Mouse (Mus musculus) hindbrain, embryonic 14.5 days (tissue): ENCODE results near the gene Cdk13. TPM values are rescaled to one million over a fixed set of nuclear protein-coding genes. Genes with fewer than 3 reads are reported as not detected.

Experiments
- ATAC-seq: fragments of 200-750 bp; cut with Nextera tagmentation; 2 replicates; pipeline ENCODE4 v1.8.0; 2017; ENCODE audit warnings: moderate number of reproducible peaks, mild to moderate bottlenecking, moderate TSS enrichment, moderate library complexity; ENCODE audit not compliant: low FRiP score
- DNase-seq: peaks from one replicate; pipeline ENCODE4 v3.0.0-alpha.2; 2015; ENCODE audit warnings: low spot score
- H3K27ac ChIP-seq: fragments of 300-500 bp; sonication (generic); 2 replicates; pipeline ENCODE4 v1.5.1; 2014; ENCODE audit warnings: mild to moderate bottlenecking, moderate library complexity
- H3K27me3 ChIP-seq: fragments of 300-500 bp; sonication (generic); 2 replicates; pipeline ENCODE4 v1.6.1; 2014; ENCODE audit warnings: mild to moderate bottlenecking, low read length, mixed read lengths; ENCODE audit not compliant: control insufficient read depth, insufficient read depth
- H3K36me3 ChIP-seq: fragments of 300-500 bp; sonication (generic); replicated peaks from 2 replicates; pipeline ENCODE4 v1.6.1; 2014; ENCODE audit not compliant: control insufficient read depth, insufficient read depth
- H3K4me1 ChIP-seq: fragments of 300-500 bp; sonication (generic); replicated peaks from 2 replicates; pipeline ENCODE4 v1.6.1; 2014; ENCODE audit warnings: antibody characterized with exemption, low read length, mixed read lengths; ENCODE audit not compliant: control insufficient read depth, insufficient read depth
- H3K4me2 ChIP-seq: fragments of 300-500 bp; sonication (generic); replicated peaks from 2 replicates; pipeline ENCODE4 v1.6.1; 2014; ENCODE audit warnings: mild to moderate bottlenecking, moderate library complexity
- H3K4me3 ChIP-seq: fragments of 300-500 bp; sonication (generic); replicated peaks from 2 replicates; pipeline ENCODE4 v1.5.1; 2014; ENCODE audit warnings: mild to moderate bottlenecking, low read length
- H3K9ac ChIP-seq: fragments of 300-500 bp; sonication (generic); 2 replicates; pipeline ENCODE4 v1.6.1; 2014
- H3K9me3 ChIP-seq: fragments of 300-500 bp; sonication (generic); 2 replicates; pipeline ENCODE4 v1.6.1; 2016; ENCODE audit warnings: low read length; ENCODE audit not compliant: control insufficient read depth
- WGBS: fragments of 180-500 bp; shearing (Covaris S2); extraction: QIAGEN DNeasy Blood & Tissue Kit; methylation state at CpG from one replicate; pipeline ENCODE4 v1.1.7; 2014; 5-methylcytosine and 5-hydroxymethylcytosine counted together
- polyA plus RNA-seq: library from polyadenylated mRNA; unstranded; fragments of >200 nt; fragmentation: Nextera tagmentation; extraction: Ambion mirVana; gene quantifications from 2 replicates; pipeline ENCODE4 v1.2.1, GENCODE M21; 2014

The Cdk13 gene
- polyA plus RNA-seq, 1 experiment from 2014 or later: 20.3 TPM

DNA sequence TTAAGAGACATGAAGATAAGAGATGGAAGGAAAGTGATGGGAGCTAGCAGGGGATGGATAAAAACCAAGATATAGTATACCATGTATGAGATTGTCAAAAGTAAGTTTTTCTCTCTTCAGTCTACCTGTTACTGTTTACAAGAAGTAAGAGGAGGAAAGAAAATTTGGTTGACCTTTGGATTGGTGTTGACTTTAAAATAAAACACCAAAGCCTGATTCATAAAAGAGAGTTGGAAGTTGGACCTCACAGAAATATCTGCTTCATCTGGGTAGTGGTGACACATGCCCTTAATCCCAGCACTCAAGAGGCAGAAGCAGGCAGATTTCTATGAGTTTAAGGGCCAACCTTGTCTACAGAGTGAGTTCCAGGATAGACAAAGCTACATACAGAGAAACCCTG lies 102.6 kb downstream of the Cdk13 start:
- Histone ChIP-seq H3K27ac (no peak overlapping the region), H3K9ac (no peak overlapping the region), H3K36me3 (no peaks in the 10 kb centered on the region), H3K27me3 (no peaks in the 10 kb centered on the region), H3K4me2 (no peak overlapping the region), H3K9me3 (no peaks in the 10 kb centered on the region), H3K4me3 (no peak overlapping the region), H3K4me1 (no peaks in the 10 kb centered on the region; the same call in 1 of the 2 replicates)
- DNase-seq (no peak), ATAC-seq (no peak)

DNA sequence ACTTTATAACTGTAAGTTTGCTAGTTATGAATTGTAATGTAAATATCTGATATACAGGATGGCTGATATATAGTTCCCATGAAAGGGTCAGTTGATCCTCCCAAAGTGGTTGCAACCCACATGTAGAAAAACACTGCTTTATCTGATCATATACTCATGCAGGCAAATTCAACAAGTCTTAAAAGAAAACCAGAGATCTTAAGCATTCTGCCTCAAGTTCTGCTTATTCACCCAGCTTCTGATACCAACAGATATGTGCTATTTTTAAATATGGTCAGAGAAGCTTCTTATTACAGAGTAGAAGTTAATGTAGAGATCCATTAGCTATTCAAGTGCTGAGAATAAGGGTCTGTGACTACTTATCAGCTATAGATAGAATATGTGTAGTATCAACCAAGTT lies 103.6 kb downstream of the Cdk13 start:
- no peak for ATAC-seq
- no peaks in the 10 kb centered on the region for H3K27me3 ChIP-seq
- H3K27ac ChIP-seq: no peak overlapping the region
- H3K9ac ChIP-seq: no peak overlapping the region
- H3K9me3 ChIP-seq: no peaks in the 10 kb centered on the region
- peaks cover under 1% of the 10 kb centered on the region; the same call in 1 of the 2 replicates for H3K4me1 ChIP-seq
- H3K4me3 ChIP-seq: no peak overlapping the region
- no peak for DNase-seq
- H3K4me2 ChIP-seq: no peak overlapping the region
- H3K36me3 ChIP-seq: no peaks in the 10 kb centered on the region

DNA sequence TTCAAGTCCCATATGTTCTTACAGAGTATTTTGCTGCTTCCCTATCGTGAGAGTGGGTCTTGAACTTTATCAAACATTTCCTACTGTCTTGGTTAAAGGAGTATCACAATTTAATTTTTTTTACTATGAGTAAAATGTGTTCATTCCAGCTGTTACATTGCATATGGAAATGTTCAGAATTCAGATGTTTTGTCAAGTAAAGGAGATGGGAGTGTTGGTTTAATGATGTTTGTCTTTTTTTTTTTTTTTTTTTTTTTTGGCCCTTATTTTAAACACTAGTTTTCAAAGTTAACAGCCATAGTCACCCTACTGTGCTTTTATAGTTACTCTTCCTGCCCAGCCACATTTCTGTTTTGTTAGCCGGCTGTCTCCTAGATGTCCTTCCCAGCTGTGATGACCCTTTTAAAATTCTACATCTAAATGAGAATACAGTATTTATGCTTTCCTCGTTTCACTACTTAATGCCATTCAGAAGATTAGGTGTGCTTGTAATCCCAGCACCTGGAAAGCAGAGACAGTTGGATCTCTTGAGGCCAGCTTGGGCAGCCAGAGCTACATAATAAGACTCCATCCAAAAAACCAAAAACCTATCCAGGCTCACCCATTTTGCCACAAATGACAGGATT lies 104.7 kb downstream of the Cdk13 start:
- Histone ChIP-seq H3K9me3 (no peaks in the 10 kb centered on the region), H3K36me3 (no peaks in the 10 kb centered on the region), H3K4me3 (no peak overlapping the region), H3K27me3 (no peaks in the 10 kb centered on the region), H3K27ac (no peak overlapping the region), H3K4me2 (no peak overlapping the region), H3K9ac (no peak overlapping the region), H3K4me1 (peaks cover 5% of the 10 kb centered on the region; the same call in 1 of the 2 replicates)
- 90% methylated on average over 3 of the region's 3 CpGs for WGBS
- ATAC-seq (no peak), DNase-seq (no peak)

DNA sequence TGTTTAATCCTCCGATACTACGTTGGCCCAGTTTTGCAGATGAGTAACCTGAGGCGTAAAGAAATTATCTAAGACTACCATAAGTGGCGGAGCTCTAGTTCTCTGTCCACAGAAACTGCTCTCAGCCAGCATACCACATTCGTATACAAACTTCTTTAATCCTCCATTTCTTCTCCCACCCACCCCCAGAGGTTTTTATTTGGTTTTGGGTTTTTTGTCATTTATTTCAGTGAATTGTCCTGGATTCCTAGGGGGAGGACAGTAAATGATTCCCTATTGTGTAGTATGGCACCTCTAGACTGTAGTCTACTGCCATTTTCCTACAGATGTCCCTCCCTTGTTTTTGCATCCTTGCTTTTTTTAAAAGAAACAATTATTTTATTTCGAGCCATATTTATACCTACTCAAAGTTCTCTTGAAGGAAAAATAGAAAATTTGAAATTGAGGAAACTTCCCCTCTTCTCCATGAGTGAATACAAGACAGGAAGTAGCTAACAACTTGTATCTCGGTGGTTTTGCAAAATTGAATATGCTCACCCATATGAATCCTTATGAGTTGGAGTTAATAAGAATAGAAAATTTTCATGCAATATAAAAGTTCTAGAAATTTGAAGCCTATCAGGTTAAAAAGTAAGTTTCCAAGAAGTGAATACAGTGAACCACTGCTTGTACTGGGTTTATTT lies 108.9 kb downstream of the Cdk13 start:
- whole genome bisulfite sequencing: 17% methylated on average over 7 of the region's 7 CpGs
- ATAC-seq: no peak
- H3K27me3 ChIP-seq: no peaks in the 10 kb centered on the region

DNA sequence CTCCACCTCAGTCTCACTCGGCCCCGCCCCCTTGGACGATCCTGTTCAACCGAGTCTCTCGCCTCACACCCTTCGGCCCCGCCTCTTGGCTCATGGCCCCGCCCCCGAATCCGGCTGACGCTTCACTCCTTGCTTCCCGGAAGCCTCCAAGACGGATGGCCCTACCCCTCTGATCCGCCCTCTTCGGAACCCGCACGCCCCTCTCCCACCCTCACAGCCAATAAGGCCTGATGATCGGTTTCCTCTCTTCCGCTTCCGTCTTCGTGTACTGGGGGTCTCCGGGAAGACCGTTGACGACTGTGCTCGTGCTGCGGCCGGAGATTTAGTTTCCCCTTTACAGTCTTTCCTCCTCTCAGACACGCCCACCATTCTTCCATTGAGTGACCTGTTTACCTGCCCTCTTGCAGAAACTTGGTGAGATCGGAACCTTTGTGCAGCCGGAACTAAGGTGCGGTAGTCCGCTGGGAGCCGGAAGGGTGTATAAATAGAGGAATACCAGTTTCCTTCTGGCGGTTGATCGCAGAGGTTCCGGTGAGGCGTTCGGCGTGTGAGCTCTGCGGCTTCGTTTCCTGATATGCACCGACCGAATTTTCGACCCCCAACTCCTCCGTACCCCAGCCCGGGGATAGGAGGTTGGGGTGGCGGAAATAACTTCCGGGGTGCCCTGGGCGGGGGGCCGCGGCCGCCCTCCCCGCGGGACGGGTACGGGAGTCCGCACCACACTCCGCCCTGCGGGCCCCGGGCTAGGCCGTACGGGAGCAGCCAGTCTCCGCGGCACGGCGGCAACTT lies 109.8 kb downstream of the Cdk13 start, which contains the start of the genes Mplkip and Sugct:
Mplkip (plus strand) TSS at position 282 of the 789 bp plus-strand sequence.
Sugct (minus strand) TSS at position 643 of the 789 bp plus-strand sequence.
- Histone ChIP-seq H3K4me1 (peaks cover 5% of the 10 kb centered on the region; the same call in 1 of the 2 replicates), H3K27ac (peak within 1 kb of the TSS; percentile 88), H3K4me2 (peak within 1 kb of the TSS; percentile 67), H3K27me3 (no peaks in the 10 kb centered on the region), H3K9ac (peak within 1 kb of the TSS; percentile 87), H3K4me3 (peak within 1 kb of the TSS; percentile 72), H3K36me3 (no peaks in the 10 kb centered on the region), H3K9me3 (no peaks in the 10 kb centered on the region)
- WGBS: 1% methylated on average over 66 of the region's 66 CpGs
- DNase-seq (peak; percentile 99), ATAC-seq (peak; percentile 99)

More for the DNA sequence above, 108.9 kb downstream of the Cdk13 start:
- no peak for DNase-seq
- H3K9ac ChIP-seq: peak overlapping the region; percentile 87
- H3K36me3 ChIP-seq: no peaks in the 10 kb centered on the region
- peak overlapping the region; percentile 88 for H3K27ac ChIP-seq
- peaks cover 5% of the 10 kb centered on the region; the same call in 1 of the 2 replicates for H3K4me1 ChIP-seq
- H3K4me2 ChIP-seq: peak overlapping the region; percentile 61
- H3K9me3 ChIP-seq: no peaks in the 10 kb centered on the region
- H3K4me3 ChIP-seq: peak overlapping the region; percentile 72

DNA sequence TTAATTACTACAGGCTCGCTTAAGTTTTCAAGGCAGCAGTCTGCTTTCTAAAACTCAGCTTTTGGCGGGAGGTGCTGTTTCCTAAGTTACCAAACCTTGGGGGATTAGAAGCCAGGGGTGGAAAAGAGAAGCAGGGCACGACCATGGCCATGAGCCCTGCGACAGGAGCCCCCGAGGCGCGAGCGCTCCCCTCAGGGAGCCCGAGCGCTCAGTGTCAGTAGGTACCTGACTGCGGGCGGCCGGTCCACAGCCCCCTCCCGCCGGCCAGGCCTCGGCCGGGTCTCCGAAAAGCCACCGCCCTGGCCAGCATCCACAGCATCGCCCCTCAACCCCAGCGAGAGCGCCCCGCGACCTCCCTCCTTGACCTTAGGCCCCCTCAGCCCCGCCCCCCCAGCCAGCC lies 110.5 kb downstream of the Cdk13 start:
- no peaks in the 10 kb centered on the region for H3K36me3 ChIP-seq

DNA sequence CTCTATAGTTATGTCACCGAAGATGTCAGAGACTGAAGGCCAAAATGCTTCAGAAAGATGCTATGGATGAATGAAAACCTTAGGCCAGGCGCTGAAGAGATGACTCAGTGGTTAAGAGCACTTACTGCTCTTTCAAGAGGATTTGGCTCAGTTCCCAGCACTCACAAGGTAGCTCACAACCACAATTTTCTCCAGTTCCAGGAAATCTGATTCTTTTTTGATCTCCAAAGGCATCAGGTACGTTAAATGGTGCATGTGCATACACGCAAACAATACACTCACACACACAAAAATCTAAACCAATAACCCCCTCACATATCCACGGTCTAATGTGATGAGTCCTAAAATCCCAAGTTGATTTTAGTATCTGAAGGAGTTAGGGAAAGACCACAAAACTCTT lies 111.1 kb downstream of the Cdk13 start:
- Histone ChIP-seq H3K4me3 (peak overlapping the region; percentile 72), H3K9ac (no peak overlapping the region), H3K4me2 (peak overlapping the region; percentile 67), H3K9me3 (no peaks in the 10 kb centered on the region), H3K4me1 (peaks cover 5% of the 10 kb centered on the region; the same call in 1 of the 2 replicates), H3K27me3 (no peaks in the 10 kb centered on the region), H3K36me3 (no peaks in the 10 kb centered on the region), H3K27ac (no peak overlapping the region)
- DNase-seq (no peak), ATAC-seq (no peak)
- WGBS: 74% methylated on average over 5 of the region's 5 CpGs

More for the DNA sequence above, 110.5 kb downstream of the Cdk13 start:
- WGBS: 2% methylated on average over 23 of the region's 25 CpGs
- Histone ChIP-seq H3K4me3 (peak overlapping the region; percentile 72), H3K4me1 (peaks cover 5% of the 10 kb centered on the region; the same call in 1 of the 2 replicates), H3K27me3 (no peaks in the 10 kb centered on the region), H3K9ac (peak overlapping the region; percentile 73), H3K4me2 (peak overlapping the region; percentile 67), H3K27ac (peak overlapping the region; percentile 88), H3K9me3 (no peaks in the 10 kb centered on the region)
- peak; percentile 80 for ATAC-seq
- peak; percentile 40 for DNase-seq

DNA sequence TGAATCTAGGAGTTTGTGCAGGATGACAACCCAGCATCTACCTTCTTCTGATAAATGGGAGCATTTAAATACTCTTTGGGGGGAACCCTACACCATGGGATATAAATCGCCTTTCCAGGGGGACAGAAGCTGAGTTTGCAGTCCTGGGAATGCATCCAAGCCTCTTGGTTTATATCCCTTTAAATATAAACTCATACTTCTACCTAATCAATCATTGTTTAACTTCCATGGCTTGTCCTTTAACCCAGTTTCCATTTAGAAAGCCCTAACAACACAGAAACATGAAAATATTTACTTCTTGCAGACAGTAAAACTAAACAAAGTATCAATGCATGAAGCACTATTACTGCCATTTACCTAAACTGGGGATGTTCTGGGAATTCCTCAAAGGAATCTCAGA lies 113.5 kb downstream of the Cdk13 start:
- DNase-seq: no peak
- WGBS: 79% methylated on average over 1 of the region's 1 CpGs
- no peaks in the 10 kb centered on the region for H3K9me3 ChIP-seq
- H3K27ac ChIP-seq: no peak overlapping the region
- H3K9ac ChIP-seq: no peak overlapping the region
- peaks cover 5% of the 10 kb centered on the region; the same call in 1 of the 2 replicates for H3K4me1 ChIP-seq
- no peak overlapping the region for H3K4me3 ChIP-seq
- ATAC-seq: no peak
- no peak overlapping the region for H3K4me2 ChIP-seq
- H3K36me3 ChIP-seq: no peaks in the 10 kb centered on the region
- no peaks in the 10 kb centered on the region for H3K27me3 ChIP-seq

DNA sequence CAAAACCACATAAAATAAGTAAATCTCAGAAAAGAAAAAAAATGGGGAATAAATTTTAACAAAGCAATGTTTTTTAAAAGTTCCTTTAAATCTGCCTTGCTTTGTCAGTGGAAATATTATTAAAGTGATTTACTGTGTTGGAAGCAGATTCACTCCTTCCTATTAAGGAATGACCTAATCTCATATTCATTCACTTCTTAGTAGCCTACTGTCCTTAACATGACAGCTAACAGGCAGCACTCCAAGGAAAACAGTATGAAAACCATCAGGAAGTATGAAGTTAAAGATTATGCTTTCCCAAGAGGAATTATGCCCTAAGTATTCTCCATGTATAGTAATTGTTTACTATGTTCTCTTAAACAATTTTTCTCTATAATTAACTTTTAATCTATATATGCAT lies 114.2 kb downstream of the Cdk13 start:
- H3K27ac ChIP-seq: no peak overlapping the region
- no peak overlapping the region for H3K9ac ChIP-seq
- H3K4me1 ChIP-seq: no peaks in the 10 kb centered on the region
- no peaks in the 10 kb centered on the region for H3K9me3 ChIP-seq
- no peaks in the 10 kb centered on the region for H3K27me3 ChIP-seq
- no peak overlapping the region for H3K4me3 ChIP-seq
- ATAC-seq: no peak
- H3K4me2 ChIP-seq: no peak overlapping the region
- DNase-seq: no peak
- H3K36me3 ChIP-seq: no peaks in the 10 kb centered on the region
